Mouse (Mus musculus): ENCODE data around the gene 1810049J17Rik. TPM values are rescaled to one million over a fixed set of nuclear protein-coding genes. Genes with fewer than 3 reads are reported as not detected.

1810049J17Rik gene
- polyA plus RNA-seq, 1 experiment, result 9.7 TPM

- Histone ChIP-seq H3K4me3 (no peak overlapping the region), H3K36me3 (ENCODE audit: control insufficient read depth, insufficient read depth) (peaks cover 27% of the 10 kb centered on the region), H3K4me2 (ENCODE audit: low read depth) (no peak overlapping the region), H3K27me3 (ENCODE audit: control insufficient read depth, insufficient read depth, insufficient read length) (no peaks in the 10 kb centered on the region), H3K79me2 (ENCODE audit: control insufficient read depth, insufficient read depth) (peaks cover 6% of the 10 kb centered on the region), H3ac (ENCODE audit: control insufficient read depth, insufficient read length) (no peak overlapping the region)
- no peak for TF ChIP-seq SRF (IDR thresholded peaks at IDR 0.05; ENCODE audit: control insufficient read depth, insufficient read length, low read depth)
- no peak for TF ChIP-seq CEBPB (IDR thresholded peaks at IDR 0.05; ENCODE audit: insufficient read depth, poor library complexity, severe bottlenecking)
- no peak for TF ChIP-seq REST (IDR thresholded peaks at IDR 0.05; ENCODE audit: insufficient read depth, insufficient read length)
- no peak for TF ChIP-seq MYOD1 (IDR thresholded peaks at IDR 0.05; ENCODE audit: control insufficient read depth in 1 of 3, insufficient read length in 2 of 3, low read depth in 2 of 3)
- no peak for TF ChIP-seq TCF3 (IDR thresholded peaks at IDR 0.05; ENCODE audit: insufficient read length, low read depth)
- no peak for TF ChIP-seq USF1 (IDR thresholded peaks at IDR 0.05; ENCODE audit: low read depth)
Observed at GRCm38 (mm10) chr15:12357459-12357858, 35.8 kb upstream of the 1810049J17Rik start.

- Histone ChIP-seq H3ac (ENCODE audit: control insufficient read depth, insufficient read length) (no peak overlapping the region), H3K27me3 (ENCODE audit: control insufficient read depth, insufficient read depth, insufficient read length) (no peaks in the 10 kb centered on the region), H3K4me3 (no peak overlapping the region), H3K36me3 (ENCODE audit: control insufficient read depth, insufficient read depth) (peaks cover 35% of the 10 kb centered on the region), H3K79me2 (ENCODE audit: control insufficient read depth, insufficient read depth) (peaks cover 6% of the 10 kb centered on the region), H3K4me2 (ENCODE audit: low read depth) (no peak overlapping the region)
- peak; percentile 63 for TF ChIP-seq POLR2AphosphoS2 (IDR thresholded peaks at IDR 0.05; ENCODE audit: insufficient read length, low read depth)
- TF ChIP-seq SRF (IDR thresholded peaks at IDR 0.05; ENCODE audit: control insufficient read depth, insufficient read length, low read depth), result no peak
- TF ChIP-seq POLR2A (IDR thresholded peaks at IDR 0.05; ENCODE audit: insufficient read length, low read depth), result peak; percentile 18
Observed at GRCm38 (mm10) chr15:12355907-12356306, 34.2 kb upstream of the 1810049J17Rik start.

- no peak overlapping the region for H3K4me3 ChIP-seq
- peaks cover 6% of the 10 kb centered on the region for H3K79me2 ChIP-seq (ENCODE audit: control insufficient read depth, insufficient read depth)
- H3K36me3 ChIP-seq (ENCODE audit: control insufficient read depth, insufficient read depth), result peaks cover 39% of the 10 kb centered on the region
- no peak overlapping the region for H3K4me2 ChIP-seq (ENCODE audit: low read depth)
- no peaks in the 10 kb centered on the region for H3K27me3 ChIP-seq (ENCODE audit: control insufficient read depth, insufficient read depth, insufficient read length)
- no peak overlapping the region for H3ac ChIP-seq (ENCODE audit: control insufficient read depth, insufficient read length)
- no peak for TF ChIP-seq E2F4 (IDR thresholded peaks at IDR 0.05; ENCODE audit: insufficient read depth)
- no peak for TF ChIP-seq USF1 (IDR thresholded peaks at IDR 0.05; ENCODE audit: low read depth)
Observed at GRCm38 (mm10) chr15:12355261-12355660, 33.6 kb upstream of the 1810049J17Rik start.

- H3K4me2 ChIP-seq (ENCODE audit: low read depth), result no peak overlapping the region
- H3K79me2 ChIP-seq (ENCODE audit: control insufficient read depth, insufficient read depth), result peaks cover 6% of the 10 kb centered on the region
- no peaks in the 10 kb centered on the region for H3K27me3 ChIP-seq (ENCODE audit: control insufficient read depth, insufficient read depth, insufficient read length)
- TF ChIP-seq E2F4 (IDR thresholded peaks at IDR 0.05; ENCODE audit: insufficient read depth) (no peak), USF1 (IDR thresholded peaks at IDR 0.05; ENCODE audit: low read depth) (no peak), POLR2A (IDR thresholded peaks at IDR 0.05; ENCODE audit: insufficient read length, low read depth) (no peak), TCF12 (IDR thresholded peaks at IDR 0.05; ENCODE audit: insufficient read depth, poor library complexity, severe bottlenecking) (no peak), MYOD1 (IDR thresholded peaks at IDR 0.05; ENCODE audit: control insufficient read depth in 1 of 3, insufficient read length in 2 of 3, low read depth in 2 of 3) (no peak), POLR2AphosphoS2 (IDR thresholded peaks at IDR 0.05; ENCODE audit: insufficient read length, low read depth) (no peak), MYOG (IDR thresholded peaks at IDR 0.05; ENCODE audit: control insufficient read depth in 1 of 3, insufficient read depth in 1 of 3, insufficient read length in 2 of 3, low read depth in 2 of 3) (no peak), TCF3 (IDR thresholded peaks at IDR 0.05; ENCODE audit: insufficient read length, low read depth) (no peak), SRF (IDR thresholded peaks at IDR 0.05; ENCODE audit: control insufficient read depth, insufficient read length, low read depth) (no peak), REST (IDR thresholded peaks at IDR 0.05; ENCODE audit: insufficient read depth, insufficient read length) (no peak), MAX (IDR thresholded peaks at IDR 0.05; ENCODE audit: low read depth) (no peak), CEBPB (IDR thresholded peaks at IDR 0.05; ENCODE audit: insufficient read depth, poor library complexity, severe bottlenecking) (no peak)
- no peak overlapping the region for H3K4me3 ChIP-seq
- H3ac ChIP-seq (ENCODE audit: control insufficient read depth, insufficient read length), result no peak overlapping the region
- peaks cover 44% of the 10 kb centered on the region for H3K36me3 ChIP-seq (ENCODE audit: control insufficient read depth, insufficient read depth)
Observed at GRCm38 (mm10) chr15:12354281-12354810, 32.6 kb upstream of the 1810049J17Rik start.

- Histone ChIP-seq H3K79me2 (ENCODE audit: control insufficient read depth, insufficient read depth) (peaks cover 13% of the 10 kb centered on the region), H3ac (ENCODE audit: control insufficient read depth, insufficient read length) (no peak overlapping the region), H3K4me3 (no peak overlapping the region), H3K27me3 (ENCODE audit: control insufficient read depth, insufficient read depth, insufficient read length) (no peaks in the 10 kb centered on the region), H3K4me2 (ENCODE audit: low read depth) (no peak overlapping the region), H3K36me3 (ENCODE audit: control insufficient read depth, insufficient read depth) (peaks cover 44% of the 10 kb centered on the region)
- TF ChIP-seq TCF3 (IDR thresholded peaks at IDR 0.05; ENCODE audit: insufficient read length, low read depth) (no peak), SRF (IDR thresholded peaks at IDR 0.05; ENCODE audit: control insufficient read depth, insufficient read length, low read depth) (no peak), REST (IDR thresholded peaks at IDR 0.05; ENCODE audit: insufficient read depth, insufficient read length) (no peak), USF1 (IDR thresholded peaks at IDR 0.05; ENCODE audit: low read depth) (no peak), POLR2A (IDR thresholded peaks at IDR 0.05; ENCODE audit: insufficient read length, low read depth) (no peak), MYOD1 (IDR thresholded peaks at IDR 0.05; ENCODE audit: control insufficient read depth in 1 of 3, insufficient read length in 2 of 3, low read depth in 2 of 3) (no peak), TCF12 (IDR thresholded peaks at IDR 0.05; ENCODE audit: insufficient read depth, poor library complexity, severe bottlenecking) (no peak), POLR2AphosphoS2 (IDR thresholded peaks at IDR 0.05; ENCODE audit: insufficient read length, low read depth) (no peak), E2F4 (IDR thresholded peaks at IDR 0.05; ENCODE audit: insufficient read depth) (no peak), MYOG (IDR thresholded peaks at IDR 0.05; ENCODE audit: control insufficient read depth in 1 of 3, insufficient read depth in 1 of 3, insufficient read length in 2 of 3, low read depth in 2 of 3) (no peak), MAX (IDR thresholded peaks at IDR 0.05; ENCODE audit: low read depth) (no peak), CEBPB (IDR thresholded peaks at IDR 0.05; ENCODE audit: insufficient read depth, poor library complexity, severe bottlenecking) (no peak)
Observed at GRCm38 (mm10) chr15:12351470-12351869, 29.8 kb upstream of the 1810049J17Rik start.
